Mouse (Mus musculus): ENCODE measurements around the gene Dock9. TPM values are rescaled to one million over a fixed set of nuclear protein-coding genes. Genes with fewer than 3 reads are reported as not detected.
A peak's percentile ranks its signal among the peaks of the same experiment; 100 is the strongest.
"Not testable (repeated sequence)": the region's sequence is repeated elsewhere in the genome, so short reads cannot be mapped to it uniquely, and the experiment has no call there.

The Dock9 gene
- polyA plus RNA-seq, 1 experiment from 2014 or later: 11.1 TPM

DNA sequence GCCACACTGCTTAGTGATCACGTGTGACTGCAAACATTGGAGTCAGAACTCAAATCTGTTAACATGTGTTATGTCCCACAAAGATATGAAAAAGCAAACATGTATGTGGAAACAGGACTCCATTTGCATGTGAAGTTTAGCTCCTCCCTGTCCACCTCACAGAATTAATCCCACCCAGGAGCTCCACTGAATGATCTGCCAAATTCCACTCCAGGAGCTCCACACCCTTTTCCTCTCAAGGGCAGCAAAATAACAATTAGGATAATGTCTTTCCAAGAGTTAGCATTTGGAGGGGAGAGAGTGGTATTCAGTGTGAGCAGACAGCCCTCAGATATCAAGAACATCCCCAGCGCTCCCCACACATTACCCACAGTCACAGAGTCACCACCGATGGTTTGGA lies 102.9 kb downstream of the Dock9 start:
- H3K27me3 ChIP-seq (ENCODE audit: insufficient read depth, low read length): no peaks in the 10 kb centered on the region
- no peak for TF ChIP-seq CTCF (IDR thresholded peaks at IDR 0.05; ENCODE audit: low read depth)
- no peak for DNase-seq (ENCODE audit: low spot score)
- H3K4me1 ChIP-seq (replicated peaks; ENCODE audit: insufficient read depth, low read length): peaks cover 16% of the 10 kb centered on the region
- no peak overlapping the region for H3K4me3 ChIP-seq (replicated peaks; ENCODE audit: low read depth, low read length)
- no peak for ATAC-seq (replicated peaks; ENCODE audit: low FRiP score, low read depth)
- H3K9me3 ChIP-seq (replicated peaks; ENCODE audit: low read length): no peaks in the 10 kb centered on the region
- no peaks in the 10 kb centered on the region for H3K36me3 ChIP-seq (ENCODE audit: insufficient read depth, low read length)
- H3K9ac ChIP-seq (ENCODE audit: low read depth, low read length): no peak overlapping the region
- H3K4me2 ChIP-seq (ENCODE audit: low read length): no peak overlapping the region
- no peak overlapping the region for H3K27ac ChIP-seq
- 84% methylated on average over 3 of the region's 3 CpGs for WGBS

DNA sequence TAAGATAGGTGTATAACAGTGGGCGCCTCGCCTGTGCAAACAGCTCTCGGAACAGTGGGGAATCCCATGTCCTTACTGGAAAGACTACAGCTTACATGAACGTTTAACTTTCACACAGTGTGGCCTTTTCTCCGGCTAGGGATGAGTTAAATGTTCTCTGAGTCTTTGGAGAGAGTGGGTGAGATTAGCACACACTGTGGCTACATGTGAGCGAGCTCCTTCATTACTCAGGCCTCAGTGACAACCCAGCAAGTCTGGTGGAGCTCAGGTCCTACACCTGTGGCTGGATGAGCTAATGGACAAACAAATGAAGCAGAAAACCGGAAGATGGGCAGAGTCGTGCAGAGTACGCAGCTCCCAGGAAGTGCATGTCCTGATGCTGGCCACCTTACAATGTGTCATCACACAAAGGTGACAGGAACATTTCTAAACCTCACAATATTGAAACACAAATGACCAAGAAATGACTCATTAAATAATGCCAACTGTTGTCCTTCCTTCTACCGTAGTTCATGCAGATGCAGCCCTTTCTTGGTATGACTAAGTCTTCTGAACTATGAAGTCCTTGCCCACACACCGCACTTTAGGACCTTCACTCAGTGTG lies 103.5 kb downstream of the Dock9 start:
- DNase-seq (ENCODE audit: low spot score): no peak
- H3K4me2 ChIP-seq (ENCODE audit: low read length): no peak overlapping the region
- H3K4me1 ChIP-seq (replicated peaks; ENCODE audit: insufficient read depth, low read length): peaks cover 16% of the 10 kb centered on the region
- H3K27me3 ChIP-seq (ENCODE audit: insufficient read depth, low read length): no peaks in the 10 kb centered on the region
- H3K9ac ChIP-seq (ENCODE audit: low read depth, low read length): no peak overlapping the region
- no peak for ATAC-seq (replicated peaks; ENCODE audit: low FRiP score, low read depth)
- 90% methylated on average over 11 of the region's 11 CpGs for WGBS
- no peak overlapping the region for H3K4me3 ChIP-seq (replicated peaks; ENCODE audit: low read depth, low read length)
- no peaks in the 10 kb centered on the region for H3K9me3 ChIP-seq (replicated peaks; ENCODE audit: low read length)
- no peak for TF ChIP-seq CTCF (IDR thresholded peaks at IDR 0.05; ENCODE audit: low read depth)
- H3K27ac ChIP-seq: no peak overlapping the region
- no peaks in the 10 kb centered on the region for H3K36me3 ChIP-seq (ENCODE audit: insufficient read depth, low read length)

DNA sequence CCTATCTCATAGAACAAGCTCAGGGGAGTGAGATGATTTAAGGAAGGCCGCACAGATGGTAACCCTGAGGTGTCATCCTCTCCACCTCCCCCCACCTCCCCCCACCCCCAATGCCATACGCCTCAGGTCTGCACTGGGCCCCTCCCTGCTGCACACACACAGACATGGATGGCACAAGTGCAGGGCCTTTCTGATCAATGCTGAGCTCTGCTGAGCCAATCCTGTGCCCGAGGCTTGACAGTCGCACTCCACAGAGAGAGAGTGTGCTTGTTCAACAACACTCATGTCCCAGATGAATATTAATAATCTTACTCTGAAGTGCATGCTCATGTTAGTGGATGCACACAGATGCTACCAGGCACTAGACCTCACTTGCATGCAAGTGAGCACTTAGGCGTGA lies 108.0 kb downstream of the Dock9 start:
- H3K27me3 ChIP-seq (ENCODE audit: insufficient read depth, low read length); H3K4me1 ChIP-seq (replicated peaks; ENCODE audit: insufficient read depth, low read length); H3K27ac ChIP-seq; ATAC-seq (replicated peaks; ENCODE audit: low FRiP score, low read depth); H3K36me3 ChIP-seq (ENCODE audit: insufficient read depth, low read length); H3K4me3 ChIP-seq (replicated peaks; ENCODE audit: low read depth, low read length); H3K9ac ChIP-seq (ENCODE audit: low read depth, low read length); H3K4me2 ChIP-seq (ENCODE audit: low read length); H3K9me3 ChIP-seq (replicated peaks; ENCODE audit: low read length); DNase-seq (ENCODE audit: low spot score): not testable (repeated sequence)
- WGBS: 64% methylated on average over 5 of the region's 5 CpGs

DNA sequence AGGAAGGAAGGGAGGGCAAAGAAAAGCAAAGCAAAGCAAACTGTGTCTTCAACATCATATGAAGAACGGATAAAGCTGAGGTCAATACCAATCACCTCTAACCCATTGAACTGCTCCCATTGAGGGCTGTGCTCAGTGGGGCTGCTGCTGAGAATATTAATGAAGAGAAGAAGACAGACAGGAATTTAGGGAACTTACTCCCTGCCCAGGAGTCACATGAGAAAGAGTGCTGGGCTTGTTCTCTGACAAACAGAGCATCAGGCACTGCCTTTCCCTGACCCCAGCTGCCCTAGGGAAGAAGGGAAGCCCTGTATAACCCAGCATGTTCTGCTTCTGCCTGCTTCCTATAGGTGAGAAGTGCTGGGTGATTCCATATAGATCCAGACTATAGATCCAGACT lies 109.5 kb downstream of the Dock9 start:
- H3K4me1 ChIP-seq (replicated peaks; ENCODE audit: insufficient read depth, low read length): no peaks in the 10 kb centered on the region
- H3K4me2 ChIP-seq (ENCODE audit: low read length): no peak overlapping the region
- 64% methylated on average over 1 of the region's 1 CpGs for WGBS
- H3K27me3 ChIP-seq (ENCODE audit: insufficient read depth, low read length): no peaks in the 10 kb centered on the region
- no peak overlapping the region for H3K4me3 ChIP-seq (replicated peaks; ENCODE audit: low read depth, low read length)
- H3K9ac ChIP-seq (ENCODE audit: low read depth, low read length): no peak overlapping the region
- H3K9me3 ChIP-seq (replicated peaks; ENCODE audit: low read length): no peaks in the 10 kb centered on the region
- H3K36me3 ChIP-seq (ENCODE audit: insufficient read depth, low read length): no peaks in the 10 kb centered on the region
- ATAC-seq (replicated peaks; ENCODE audit: low FRiP score, low read depth) (no peak), DNase-seq (ENCODE audit: low spot score) (no peak)
- H3K27ac ChIP-seq: no peak overlapping the region
- TF ChIP-seq CTCF (IDR thresholded peaks at IDR 0.05; ENCODE audit: low read depth): no peak

DNA sequence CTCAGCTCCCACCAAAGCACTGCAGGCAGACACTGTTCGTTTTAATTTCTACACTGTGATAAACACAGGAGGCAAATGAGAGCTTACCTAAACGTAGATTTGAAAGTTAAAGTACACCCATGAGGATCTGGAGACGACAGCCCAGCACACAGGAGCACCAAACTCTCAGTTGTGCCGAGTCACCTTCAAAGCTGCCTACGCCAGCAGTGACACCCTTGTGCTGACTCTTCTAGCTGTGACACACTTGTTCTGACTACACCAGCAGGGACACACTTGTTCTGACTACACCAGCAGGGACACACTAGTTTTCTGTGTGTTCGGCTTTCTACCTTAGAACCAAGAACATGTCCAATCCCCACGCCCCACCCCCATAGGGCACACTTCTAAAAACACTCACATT lies 110.4 kb downstream of the Dock9 start:
- H3K4me1 ChIP-seq (replicated peaks; ENCODE audit: insufficient read depth, low read length): no peaks in the 10 kb centered on the region
- H3K4me2 ChIP-seq (ENCODE audit: low read length): no peak overlapping the region
- no peaks in the 10 kb centered on the region for H3K27me3 ChIP-seq (ENCODE audit: insufficient read depth, low read length)
- H3K9ac ChIP-seq (ENCODE audit: low read depth, low read length): no peak overlapping the region
- no peak overlapping the region for H3K27ac ChIP-seq
- 83% methylated on average over 7 of the region's 7 CpGs for WGBS
- DNase-seq (ENCODE audit: low spot score) (no peak), ATAC-seq (replicated peaks; ENCODE audit: low FRiP score, low read depth) (no peak)
- H3K36me3 ChIP-seq (ENCODE audit: insufficient read depth, low read length): no peaks in the 10 kb centered on the region
- H3K4me3 ChIP-seq (replicated peaks; ENCODE audit: low read depth, low read length): no peak overlapping the region
- no peak for TF ChIP-seq CTCF (IDR thresholded peaks at IDR 0.05; ENCODE audit: low read depth)
- H3K9me3 ChIP-seq (replicated peaks; ENCODE audit: low read length): no peaks in the 10 kb centered on the region

DNA sequence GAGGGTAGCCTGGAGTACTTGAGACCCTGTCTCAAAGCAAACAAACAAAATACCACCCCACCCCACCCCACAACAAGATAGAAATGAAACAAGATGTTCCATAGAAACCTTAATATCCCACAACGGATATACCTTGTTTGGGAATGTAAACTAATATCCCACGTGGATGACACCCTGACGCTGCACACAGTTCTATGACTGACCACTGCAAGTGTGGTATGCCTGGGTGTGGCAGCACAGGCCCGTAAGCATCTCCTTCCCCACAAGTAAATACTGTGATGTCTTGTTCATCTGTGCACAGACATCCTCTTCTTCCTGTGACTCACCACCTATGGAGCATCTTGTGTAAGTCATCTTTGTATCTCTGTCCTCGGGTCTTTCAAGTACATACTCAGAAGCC lies 118.7 kb downstream of the Dock9 start:
- H3K27me3 ChIP-seq (ENCODE audit: insufficient read depth, low read length): no peaks in the 10 kb centered on the region
- H3K36me3 ChIP-seq (ENCODE audit: insufficient read depth, low read length): no peaks in the 10 kb centered on the region
- H3K4me3 ChIP-seq (replicated peaks; ENCODE audit: low read depth, low read length): no peak overlapping the region
- H3K27ac ChIP-seq: 0 out of 2 replicates have a peak overlapping the region, but pooled peaks have one; percentile 25
- peaks cover 33% of the 10 kb centered on the region for H3K4me1 ChIP-seq (replicated peaks; ENCODE audit: insufficient read depth, low read length)
- H3K4me2 ChIP-seq (ENCODE audit: low read length): no peak overlapping the region
- H3K9ac ChIP-seq (ENCODE audit: low read depth, low read length): no peak overlapping the region
- TF ChIP-seq CTCF (IDR thresholded peaks at IDR 0.05; ENCODE audit: low read depth): no peak
- ATAC-seq (replicated peaks; ENCODE audit: low FRiP score, low read depth): no peak
- WGBS: 75% methylated on average over 5 of the region's 5 CpGs
- no peaks in the 10 kb centered on the region for H3K9me3 ChIP-seq (replicated peaks; ENCODE audit: low read length)
- no peak for DNase-seq (ENCODE audit: low spot score)

DNA sequence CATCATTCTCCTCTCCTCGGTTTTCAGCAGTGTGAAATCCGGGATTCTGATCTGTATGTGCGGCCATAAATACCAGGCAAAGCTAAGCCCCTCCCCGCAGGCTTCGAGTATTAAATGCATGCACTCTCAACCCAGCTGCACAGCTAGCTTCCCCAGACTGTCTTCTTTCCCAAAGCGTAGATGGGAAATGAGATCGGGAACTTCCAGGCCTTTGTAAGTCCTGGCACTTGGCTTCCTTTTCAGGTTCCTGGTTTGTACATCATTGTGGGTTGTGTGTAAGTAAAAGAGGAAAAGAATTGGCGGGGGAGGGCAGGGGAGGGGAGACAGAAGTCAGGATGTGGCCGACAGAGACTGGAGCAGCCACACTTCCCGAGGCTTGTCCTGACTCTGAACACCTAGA lies 119.2 kb downstream of the Dock9 start:
- Histone ChIP-seq H3K4me1 (replicated peaks; ENCODE audit: insufficient read depth, low read length) (peaks cover 33% of the 10 kb centered on the region), H3K9ac (ENCODE audit: low read depth, low read length) (no peak overlapping the region), H3K4me2 (ENCODE audit: low read length) (no peak overlapping the region), H3K27ac (peak overlapping the region; percentile 25), H3K4me3 (replicated peaks; ENCODE audit: low read depth, low read length) (no peak overlapping the region), H3K9me3 (replicated peaks; ENCODE audit: low read length) (no peaks in the 10 kb centered on the region), H3K27me3 (ENCODE audit: insufficient read depth, low read length) (no peaks in the 10 kb centered on the region), H3K36me3 (ENCODE audit: insufficient read depth, low read length) (no peaks in the 10 kb centered on the region)
- ATAC-seq (replicated peaks; ENCODE audit: low FRiP score, low read depth): no peak
- peak; percentile 65 for DNase-seq (ENCODE audit: low spot score)
- WGBS: 36% methylated on average over 10 of the region's 10 CpGs
- no peak for TF ChIP-seq CTCF (IDR thresholded peaks at IDR 0.05; ENCODE audit: low read depth)

Measured in kidney, postnatal 0 days (tissue).